Mouse (Mus musculus) lung, postnatal 0 days (tissue): ENCODE measurements around the gene Tiparp. TPM values are rescaled to one million over a fixed set of nuclear protein-coding genes. Genes with fewer than 3 reads are reported as not detected.

Source experiments
- ATAC-seq: fragments of 200-750 bp; cut with Nextera tagmentation; 2 replicates; pipeline ENCODE4 v1.8.0; 2017; ENCODE audit warnings: moderate library complexity
- DNase-seq: peaks from one replicate; pipeline ENCODE4 v3.0.0-alpha.2; 2016; ENCODE audit warnings: low spot score
- H3K27ac ChIP-seq: fragments of 300-500 bp; sonication (generic); 2 replicates; pipeline ENCODE4 v1.5.1; 2014; ENCODE audit warnings: antibody characterized with exemption, mild to moderate bottlenecking, low read length, mixed read lengths
- H3K27me3 ChIP-seq: fragments of 300-500 bp; sonication (generic); replicated peaks from 2 replicates; pipeline ENCODE4 v1.6.1; 2014; ENCODE audit warnings: low read length, mixed read lengths; ENCODE audit not compliant: insufficient read depth
- H3K36me3 ChIP-seq: fragments of 300-500 bp; sonication (generic); 2 replicates; pipeline ENCODE4 v1.6.1; 2014; ENCODE audit warnings: low read length, mixed read lengths; ENCODE audit not compliant: insufficient read depth
- H3K4me1 ChIP-seq: fragments of 300-500 bp; sonication (generic); 2 replicates; pipeline ENCODE4 v1.6.1; 2014; ENCODE audit warnings: antibody characterized with exemption, low read depth, low read length, mixed read lengths; ENCODE audit not compliant: insufficient read depth
- H3K4me2 ChIP-seq: fragments of 300-500 bp; sonication (generic); replicated peaks from 2 replicates; pipeline ENCODE4 v1.6.1; 2014; ENCODE audit warnings: low read depth, mild to moderate bottlenecking, low read length, moderate library complexity, mixed read lengths
- H3K4me3 ChIP-seq: fragments of 300-500 bp; sonication (generic); 2 replicates; pipeline ENCODE4 v1.5.1; 2014; ENCODE audit warnings: low read depth, low read length
- H3K9ac ChIP-seq: fragments of 300-500 bp; sonication (generic); replicated peaks from 2 replicates; pipeline ENCODE4 v1.6.1; 2014; ENCODE audit warnings: low read depth, mild to moderate bottlenecking
- H3K9me3 ChIP-seq: fragments of 300-500 bp; sonication (generic); 2 replicates; pipeline ENCODE4 v1.6.1; 2016; ENCODE audit warnings: low read length, mixed read lengths
- CTCF ChIP-seq: IDR thresholded peaks from 2 replicates; pipeline ENCODE4 v1.5.1; 2016; ENCODE audit warnings: antibody characterized with exemption, mild to moderate bottlenecking
- EP300 ChIP-seq: IDR thresholded peaks from 2 replicates; pipeline ENCODE4 v1.6.1; 2016; ENCODE audit warnings: antibody characterized with exemption, mild to moderate bottlenecking, control low read depth
- WGBS: fragments of 180-500 bp; shearing (Covaris S2); extraction: QIAGEN DNeasy Blood & Tissue Kit; methylation state at CpG from one replicate; pipeline ENCODE4 v1.1.7; 2014; 5-methylcytosine and 5-hydroxymethylcytosine counted together
- polyA plus RNA-seq: library from polyadenylated mRNA; unstranded; fragments of >200 nt; fragmentation: Nextera tagmentation; extraction: Ambion mirVana; gene quantifications from 2 replicates; pipeline ENCODE4 v1.2.1, GENCODE M21; 2015

The Tiparp gene
- polyA plus RNA-seq, 1 experiment from 2014 or later, result 45.1 TPM

DNA sequence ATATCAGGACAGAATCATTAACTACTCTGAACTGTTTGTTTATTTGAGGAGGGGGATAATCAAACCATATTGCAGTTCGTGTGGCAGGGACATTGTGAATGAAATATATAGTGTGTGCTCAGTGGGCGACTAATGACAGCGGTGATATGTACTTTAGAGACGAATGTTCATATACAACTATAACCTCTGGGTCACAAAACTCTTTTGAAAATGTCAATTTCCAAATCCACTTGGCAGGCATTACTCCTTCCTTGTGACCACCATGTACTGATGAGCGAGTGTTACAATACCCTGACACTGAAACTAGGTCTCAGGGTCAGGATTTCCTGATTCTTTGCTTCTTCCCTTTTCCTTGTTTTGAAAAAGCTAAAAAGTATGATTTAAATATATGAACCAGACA lies 22.9 kb downstream of the Tiparp start:
- peak; percentile 23; the same call in 1 of the 2 replicates for ATAC-seq
- 44% methylated on average over 5 of the region's 5 CpGs for WGBS
- H3K27me3 ChIP-seq, result no peaks in the 10 kb centered on the region
- no peak overlapping the region for H3K4me2 ChIP-seq
- H3K27ac ChIP-seq, result no peak overlapping the region
- H3K36me3 ChIP-seq, result 0 out of 2 replicates have a peak, but pooled peaks cover 4% of the 10 kb centered on the region
- TF ChIP-seq CTCF (no peak), EP300 (peak; percentile 32; the same call in 1 of the 2 replicates)
- no peaks in the 10 kb centered on the region; the same call in 1 of the 2 replicates for H3K4me1 ChIP-seq
- H3K9ac ChIP-seq, result no peak overlapping the region
- DNase-seq, result peak; percentile 57
- H3K9me3 ChIP-seq, result no peaks in the 10 kb centered on the region
- no peak overlapping the region for H3K4me3 ChIP-seq

DNA sequence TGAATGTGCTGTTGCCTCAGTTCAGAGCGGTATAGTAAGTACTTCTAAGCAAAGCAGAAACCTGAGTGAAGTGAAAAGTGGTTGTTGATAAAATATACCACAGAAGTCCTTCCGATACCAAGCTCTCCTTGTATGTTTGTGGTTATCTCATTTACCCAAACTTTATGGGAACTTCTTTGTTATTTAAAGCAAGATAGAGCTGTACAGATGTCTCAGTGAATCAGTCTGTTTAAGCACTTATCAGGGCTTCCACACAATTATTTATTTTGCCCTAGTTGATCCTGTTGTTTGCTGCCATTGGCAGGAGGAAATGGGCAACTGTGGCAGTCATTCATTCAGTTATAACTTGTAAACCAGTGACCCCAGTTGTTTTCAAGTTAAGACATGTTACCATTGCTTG lies 26.4 kb downstream of the Tiparp start:
- H3K36me3 ChIP-seq, result no peaks in the 10 kb centered on the region
- no peak overlapping the region for H3K27ac ChIP-seq
- H3K27me3 ChIP-seq, result no peaks in the 10 kb centered on the region
- 97% methylated on average over 2 of the region's 2 CpGs for WGBS
- ATAC-seq, result no peak
- no peaks in the 10 kb centered on the region for H3K9me3 ChIP-seq
- H3K4me1 ChIP-seq, result no peaks in the 10 kb centered on the region; the same call in 1 of the 2 replicates
- no peak overlapping the region for H3K4me3 ChIP-seq
- no peak for TF ChIP-seq CTCF
- no peak for TF ChIP-seq EP300
- DNase-seq, result no peak
- H3K4me2 ChIP-seq, result no peak overlapping the region
- H3K9ac ChIP-seq, result no peak overlapping the region

DNA sequence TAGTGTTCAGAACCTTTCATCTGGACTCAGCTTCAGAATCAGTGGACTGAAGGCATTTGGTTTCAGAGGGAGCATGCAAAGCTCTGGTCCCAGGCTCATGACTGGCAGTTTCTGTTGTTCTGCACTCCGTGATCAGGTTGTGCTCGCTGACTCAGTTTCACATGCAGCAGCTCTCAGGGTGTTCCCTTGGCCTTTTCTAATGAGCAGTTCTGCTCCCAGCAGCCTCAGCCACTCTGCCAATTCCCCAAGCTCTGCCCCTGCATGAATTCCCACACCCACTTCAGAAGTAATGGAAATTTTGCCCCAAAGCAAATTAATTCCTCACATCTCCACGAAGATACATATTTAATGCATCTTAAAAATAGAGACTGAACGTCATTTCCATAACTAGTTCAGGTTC lies 30.5 kb downstream of the Tiparp start:
- no peak for ATAC-seq
- no peaks in the 10 kb centered on the region for H3K9me3 ChIP-seq
- 68% methylated on average over 4 of the region's 4 CpGs for WGBS
- H3K4me1 ChIP-seq, result 0 out of 2 replicates have a peak, but pooled peaks cover 8% of the 10 kb centered on the region
- no peaks in the 10 kb centered on the region for H3K27me3 ChIP-seq
- no peak overlapping the region for H3K4me3 ChIP-seq
- H3K36me3 ChIP-seq, result no peaks in the 10 kb centered on the region
- H3K27ac ChIP-seq, result no peak overlapping the region
- no peak for DNase-seq
- H3K9ac ChIP-seq, result no peak overlapping the region
- H3K4me2 ChIP-seq, result no peak overlapping the region
- TF ChIP-seq EP300 (no peak), CTCF (no peak)

DNA sequence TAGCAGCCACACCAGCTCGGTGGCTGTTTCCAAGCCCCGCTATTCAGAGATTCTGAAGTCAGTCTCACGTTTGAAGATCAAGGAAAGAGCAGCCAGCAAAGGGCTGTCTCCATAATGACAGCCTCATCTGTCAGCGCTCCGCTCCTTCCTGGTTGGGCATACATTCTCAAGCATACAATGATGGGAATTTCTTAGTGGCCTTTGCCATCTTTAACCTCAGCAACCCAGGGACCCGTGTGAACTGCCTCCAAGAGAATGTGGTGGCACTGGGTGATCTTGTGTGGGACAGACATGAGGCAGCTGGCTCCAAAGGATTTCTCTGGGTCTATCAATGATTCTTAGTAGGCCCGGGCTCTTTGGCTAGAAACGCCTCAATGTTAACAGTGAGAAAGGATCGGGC lies 34.0 kb downstream of the Tiparp start:
- peak overlapping the region; percentile 1; the same call in 1 of the 2 replicates for H3K27ac ChIP-seq
- no peak overlapping the region for H3K4me3 ChIP-seq

DNA sequence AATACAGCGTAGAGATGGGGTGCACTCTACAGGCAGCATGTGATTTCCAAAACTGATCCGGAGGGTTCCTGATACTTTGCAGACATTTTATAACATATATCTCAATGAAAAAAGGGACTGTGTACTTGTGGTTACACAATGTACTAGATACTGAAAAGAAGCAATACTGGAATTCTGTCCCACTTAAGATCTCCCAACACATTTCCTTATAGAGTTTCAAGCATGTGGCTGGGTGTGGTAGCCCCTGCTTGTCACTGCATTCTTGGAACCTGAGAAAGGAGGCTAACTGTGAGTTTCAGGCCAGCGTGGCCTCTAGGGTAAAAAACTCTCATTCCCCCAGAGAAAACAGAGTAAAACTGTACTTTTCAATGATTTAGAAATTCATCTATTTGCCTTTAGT lies 34.5 kb downstream of the Tiparp start:
- 66% methylated on average over 3 of the region's 3 CpGs for WGBS
- H3K27ac ChIP-seq, result peak overlapping the region; percentile 1; the same call in 1 of the 2 replicates
- H3K9me3 ChIP-seq, result no peaks in the 10 kb centered on the region
- H3K9ac ChIP-seq, result no peak overlapping the region
- H3K36me3 ChIP-seq, result no peaks in the 10 kb centered on the region
- H3K27me3 ChIP-seq, result no peaks in the 10 kb centered on the region
- TF ChIP-seq EP300 (no peak; the same call in 1 of the 2 replicates), CTCF (no peak)
- 0 out of 2 replicates have a peak, but pooled peaks cover 8% of the 10 kb centered on the region for H3K4me1 ChIP-seq
- ATAC-seq, result peak; percentile 50
- H3K4me2 ChIP-seq, result no peak overlapping the region
- peak; percentile 57 for DNase-seq
- no peak overlapping the region for H3K4me3 ChIP-seq

More for the DNA sequence above, 34.0 kb downstream of the Tiparp start:
- H3K36me3 ChIP-seq, result no peaks in the 10 kb centered on the region
- DNase-seq (peak; percentile 23), ATAC-seq (peak; percentile 64)
- H3K4me2 ChIP-seq, result no peak overlapping the region
- 0 out of 2 replicates have a peak, but pooled peaks cover 8% of the 10 kb centered on the region for H3K4me1 ChIP-seq
- no peaks in the 10 kb centered on the region for H3K27me3 ChIP-seq
- no peaks in the 10 kb centered on the region for H3K9me3 ChIP-seq
- no peak; the same call in 1 of the 2 replicates for TF ChIP-seq EP300
- no peak for TF ChIP-seq CTCF
- H3K9ac ChIP-seq, result no peak overlapping the region
- WGBS, result 43% methylated on average over 9 of the region's 9 CpGs

DNA sequence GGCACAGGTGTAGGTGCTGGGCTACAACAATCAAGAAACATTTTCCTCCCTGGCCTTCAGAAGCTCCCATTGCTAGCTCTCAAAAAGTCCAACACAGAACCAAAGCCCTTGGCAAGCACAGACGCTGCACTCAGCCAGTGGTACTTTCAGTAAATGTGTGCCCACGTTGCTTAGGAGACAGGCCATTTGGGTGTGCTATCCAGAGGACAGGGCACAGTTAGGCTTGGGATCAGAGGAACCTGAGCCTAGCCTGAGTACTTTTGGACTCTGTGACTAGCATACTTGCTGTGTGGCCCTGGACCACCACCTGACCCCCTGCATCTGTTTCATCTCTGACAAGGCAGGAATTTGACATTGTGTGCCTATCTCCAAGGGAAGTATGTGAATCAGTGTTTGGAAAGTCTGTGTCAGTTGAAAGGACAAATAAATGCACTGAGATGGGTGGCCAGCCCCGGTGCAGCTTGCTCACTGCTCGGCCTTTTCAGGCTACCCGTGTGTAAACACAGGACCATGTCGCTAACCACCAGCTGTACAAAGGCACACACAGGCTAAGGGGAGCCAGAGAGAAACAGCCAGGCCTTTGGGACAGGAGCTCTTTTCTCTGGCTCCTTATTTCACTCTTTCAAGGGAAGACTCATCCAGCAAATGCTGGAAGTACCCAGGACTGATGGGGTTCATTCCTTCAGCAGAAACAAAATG lies 35.9 kb downstream of the Tiparp start:
- Histone ChIP-seq H3K9ac (no peak overlapping the region), H3K4me3 (no peak overlapping the region), H3K36me3 (no peaks in the 10 kb centered on the region), H3K4me1 (0 out of 2 replicates have a peak, but pooled peaks cover 8% of the 10 kb centered on the region), H3K27ac (no peak overlapping the region), H3K4me2 (no peak overlapping the region), H3K27me3 (no peaks in the 10 kb centered on the region), H3K9me3 (no peaks in the 10 kb centered on the region)
- WGBS, result 24% methylated on average over 6 of the region's 6 CpGs
- DNase-seq (no peak), ATAC-seq (peak; percentile 21; the same call in 1 of the 2 replicates)
- no peak for TF ChIP-seq CTCF
- TF ChIP-seq EP300, result no peak
